Mouse (Mus musculus): ENCODE measurements around the gene Klk10. TPM values are rescaled to one million over a fixed set of nuclear protein-coding genes. Genes with fewer than 3 reads are reported as not detected.

Gene Klk10
- polyA plus RNA-seq, 1 experiment: 0.27 TPM

DNA sequence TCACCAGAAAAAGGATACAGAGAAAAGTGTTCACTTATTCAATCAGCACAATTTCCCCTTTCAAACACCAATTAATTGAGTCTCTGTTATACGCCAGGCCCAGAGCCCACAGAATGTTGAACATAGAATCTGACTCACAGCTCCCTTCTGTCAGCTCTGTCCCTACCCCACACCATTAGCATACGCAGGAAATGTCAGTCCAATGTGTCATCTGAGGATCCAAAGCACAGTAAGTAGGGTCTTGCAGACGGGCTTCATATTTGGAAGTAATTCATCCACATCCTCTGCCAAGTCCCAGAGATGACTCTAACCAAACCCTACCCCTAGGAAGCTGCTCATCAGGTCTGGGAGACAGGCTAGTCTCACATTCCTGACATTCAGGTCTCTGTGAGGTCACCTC is 7.3 kb downstream of the Klk10 start:
- Histone ChIP-seq H3K4me1 (ENCODE audit: control insufficient read depth, insufficient read depth, low read length) (no peaks in the 10 kb centered on the region), H3K4me3 (ENCODE audit: insufficient read depth, low read length) (no peak overlapping the region), H3K27ac (ENCODE audit: insufficient read depth, low read length) (no peak overlapping the region)
- TF ChIP-seq CTCF (IDR thresholded peaks at IDR 0.05; ENCODE audit: extremely low read depth, insufficient read depth, low read length): no peak
- TF ChIP-seq POLR2A (IDR thresholded peaks at IDR 0.05; ENCODE audit: extremely low read depth, insufficient read depth, low read length): no peak

DNA sequence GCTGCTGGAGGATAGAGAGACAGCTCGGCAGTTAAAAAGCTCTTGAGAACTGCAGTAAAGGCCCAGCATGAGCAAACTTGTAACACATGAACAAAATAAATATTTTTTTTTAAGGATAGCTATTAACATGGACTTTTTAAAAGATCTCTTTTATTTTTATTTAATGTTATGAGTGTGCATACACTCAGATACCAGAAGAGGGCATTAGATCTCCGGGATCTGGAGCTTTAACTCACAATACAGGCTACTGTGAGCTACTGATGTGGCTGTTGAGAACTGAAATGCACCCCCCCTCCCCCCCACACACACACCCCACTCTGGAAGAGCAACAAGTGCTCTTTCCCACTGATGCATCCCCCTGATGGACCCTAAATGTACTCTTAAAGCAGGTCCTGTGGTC is 8.5 kb downstream of the Klk10 start:
- H3K4me3 ChIP-seq (ENCODE audit: insufficient read depth, low read length): no peak overlapping the region
- H3K4me1 ChIP-seq (ENCODE audit: control insufficient read depth, insufficient read depth, low read length): no peaks in the 10 kb centered on the region
- H3K27ac ChIP-seq (ENCODE audit: insufficient read depth, low read length): no peak overlapping the region
- TF ChIP-seq CTCF (IDR thresholded peaks at IDR 0.05; ENCODE audit: extremely low read depth, insufficient read depth, low read length) (no peak), POLR2A (IDR thresholded peaks at IDR 0.05; ENCODE audit: extremely low read depth, insufficient read depth, low read length) (no peak)

DNA sequence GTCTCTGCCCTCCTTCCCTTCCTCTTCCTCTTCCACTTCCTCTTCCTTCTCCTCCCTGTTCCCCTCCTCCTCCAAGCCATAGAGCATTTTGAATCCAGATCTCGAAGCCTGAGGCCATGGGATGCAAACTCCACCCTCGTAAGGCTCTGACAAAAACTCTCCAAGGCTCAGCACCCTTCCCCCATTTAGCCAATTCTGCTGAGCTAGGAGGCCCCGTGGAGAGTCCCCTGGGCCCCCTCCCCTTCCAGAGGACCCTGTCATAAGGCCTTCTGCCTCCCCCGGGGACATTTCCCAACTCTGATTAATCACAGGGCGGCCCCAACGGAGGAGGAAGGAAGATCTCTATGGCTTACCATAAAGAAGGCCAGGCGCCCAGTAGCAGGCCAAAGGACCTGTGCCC is 10.8 kb downstream of the Klk10 start, which contains the start of gene Klk9:
Gene Klk9 (plus strand): TSS at position 301 of the 400 bp plus-strand sequence.
- H3K27ac ChIP-seq (ENCODE audit: insufficient read depth, low read length): no peak within 1 kb of the TSS
- no peaks in the 10 kb centered on the region for H3K4me1 ChIP-seq (ENCODE audit: control insufficient read depth, insufficient read depth, low read length)
- H3K4me3 ChIP-seq (ENCODE audit: insufficient read depth, low read length): no peak within 1 kb of the TSS
- TF ChIP-seq CTCF (IDR thresholded peaks at IDR 0.05; ENCODE audit: extremely low read depth, insufficient read depth, low read length): no peak
- TF ChIP-seq POLR2A (IDR thresholded peaks at IDR 0.05; ENCODE audit: extremely low read depth, insufficient read depth, low read length): no peak

DNA sequence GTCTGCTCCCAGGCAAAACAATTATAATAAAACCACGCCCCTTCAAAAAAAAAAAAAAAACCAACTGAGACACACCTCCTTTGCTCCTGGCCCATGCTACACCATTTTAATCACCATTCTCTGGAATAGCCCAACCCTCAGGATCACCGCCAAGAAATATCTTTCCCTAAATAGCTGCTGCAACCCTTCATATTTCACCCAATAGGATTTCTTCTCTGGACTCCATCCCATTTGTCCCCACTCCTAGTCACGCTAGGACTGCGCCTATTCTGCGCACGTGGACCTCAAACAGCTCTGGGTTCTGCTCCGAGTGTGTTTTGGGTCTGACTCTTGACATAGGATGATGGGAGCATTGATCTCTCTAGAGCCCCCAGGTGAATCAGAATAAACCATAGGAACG is 15.5 kb downstream of the Klk10 start:
- peak overlapping the region; percentile 54; the same call in 1 of the 2 replicates for H3K4me3 ChIP-seq (ENCODE audit: insufficient read depth, low read length)
- H3K4me1 ChIP-seq (ENCODE audit: control insufficient read depth, insufficient read depth, low read length): no peaks in the 10 kb centered on the region
- no peak overlapping the region for H3K27ac ChIP-seq (ENCODE audit: insufficient read depth, low read length)
- TF ChIP-seq POLR2A (IDR thresholded peaks at IDR 0.05; ENCODE audit: extremely low read depth, insufficient read depth, low read length) (no peak), CTCF (IDR thresholded peaks at IDR 0.05; ENCODE audit: extremely low read depth, insufficient read depth, low read length) (no peak)

DNA sequence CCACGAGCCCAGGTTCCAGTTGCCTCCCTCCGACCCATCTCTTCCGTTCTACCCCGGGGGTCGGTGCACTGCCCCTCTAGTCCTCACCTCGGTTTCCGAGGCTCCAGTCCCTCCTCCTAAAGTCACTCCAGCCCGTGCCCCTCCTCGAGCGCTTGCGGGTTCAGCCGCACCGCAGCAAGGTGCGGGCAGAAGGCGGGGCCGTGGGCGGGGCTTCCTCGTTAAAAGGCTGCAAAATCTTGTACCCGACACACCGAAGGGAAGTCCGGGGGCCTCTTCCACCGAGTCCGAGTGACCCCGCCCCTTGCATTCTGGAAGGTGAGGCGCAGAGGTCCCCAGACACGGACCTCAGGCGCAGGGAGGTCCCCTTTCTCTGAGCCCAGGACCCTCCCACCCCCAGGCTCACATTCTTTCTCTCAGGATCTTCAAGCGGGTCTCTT is 16.5 kb downstream of the Klk10 start, which contains the start of gene Klk8:
Gene Klk8 (plus strand): TSS at position 245 of the 437 bp plus-strand sequence.
- Histone ChIP-seq H3K27ac (ENCODE audit: insufficient read depth, low read length) (no peak within 1 kb of the TSS), H3K4me3 (ENCODE audit: insufficient read depth, low read length) (peak within 1 kb of the TSS; percentile 54), H3K4me1 (ENCODE audit: control insufficient read depth, insufficient read depth, low read length) (no peaks in the 10 kb centered on the region)
- TF ChIP-seq POLR2A (IDR thresholded peaks at IDR 0.05; ENCODE audit: extremely low read depth, insufficient read depth, low read length): no peak
- TF ChIP-seq CTCF (IDR thresholded peaks at IDR 0.05; ENCODE audit: extremely low read depth, insufficient read depth, low read length): no peak

DNA sequence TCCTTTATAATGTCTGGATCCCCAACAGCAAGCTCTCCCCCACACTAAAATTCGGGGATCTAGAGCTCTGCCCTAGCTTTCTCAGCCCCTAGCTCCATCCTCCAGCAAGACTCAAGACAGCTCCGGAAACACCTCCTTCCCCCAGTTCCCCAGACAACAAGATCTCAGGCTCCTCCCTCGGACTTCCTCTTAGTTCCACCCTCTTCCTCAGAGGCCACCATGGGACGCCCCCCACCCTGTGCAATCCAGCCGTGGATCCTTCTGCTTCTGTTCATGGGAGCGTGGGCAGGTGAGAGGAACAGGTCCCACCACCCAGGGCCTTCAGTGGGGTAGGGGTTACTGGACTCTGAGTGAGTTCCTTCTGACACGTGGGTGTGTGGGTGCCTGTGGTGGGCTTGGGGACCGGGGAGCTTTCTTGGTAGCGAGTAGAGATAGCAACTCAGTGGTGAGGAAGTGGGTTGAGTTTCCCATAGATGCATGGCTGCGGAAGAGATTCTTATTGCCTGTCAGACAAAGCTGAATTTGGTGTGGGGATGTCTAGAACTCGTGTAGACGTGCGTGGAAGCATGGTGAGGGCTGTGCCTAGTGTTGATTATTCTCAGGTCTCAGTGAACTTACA is 17.1 kb downstream of the Klk10 start:
- Histone ChIP-seq H3K4me1 (ENCODE audit: control insufficient read depth, insufficient read depth, low read length) (no peaks in the 10 kb centered on the region), H3K27ac (ENCODE audit: insufficient read depth, low read length) (no peak overlapping the region), H3K4me3 (ENCODE audit: insufficient read depth, low read length) (peak overlapping the region; percentile 54)
- TF ChIP-seq POLR2A (IDR thresholded peaks at IDR 0.05; ENCODE audit: extremely low read depth, insufficient read depth, low read length): no peak
- no peak for TF ChIP-seq CTCF (IDR thresholded peaks at IDR 0.05; ENCODE audit: extremely low read depth, insufficient read depth, low read length)

DNA sequence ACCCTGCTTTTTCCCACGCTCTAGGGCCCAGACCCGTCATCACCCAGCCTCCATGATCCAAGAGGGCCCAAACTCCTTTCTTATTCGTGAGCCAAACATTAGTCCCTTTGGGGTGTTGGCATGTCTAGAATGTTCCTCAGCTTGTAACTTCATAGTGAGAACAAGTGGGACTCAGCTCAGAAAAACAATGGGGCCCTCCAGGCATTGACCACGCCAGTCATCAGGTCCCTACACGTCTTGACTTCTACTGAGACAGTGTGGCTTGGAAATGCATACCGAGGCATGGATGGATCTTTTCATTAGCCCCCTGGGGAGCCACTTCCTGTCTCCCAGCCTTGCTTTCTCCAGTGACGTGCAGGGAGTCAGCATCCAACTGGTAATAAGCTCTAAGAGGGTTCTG is 19.0 kb downstream of the Klk10 start:
- Histone ChIP-seq H3K4me3 (ENCODE audit: insufficient read depth, low read length) (no peak overlapping the region), H3K27ac (ENCODE audit: insufficient read depth, low read length) (no peak overlapping the region), H3K4me1 (ENCODE audit: control insufficient read depth, insufficient read depth, low read length) (no peaks in the 10 kb centered on the region)
- TF ChIP-seq POLR2A (IDR thresholded peaks at IDR 0.05; ENCODE audit: extremely low read depth, insufficient read depth, low read length) (no peak), CTCF (IDR thresholded peaks at IDR 0.05; ENCODE audit: extremely low read depth, insufficient read depth, low read length) (no peak)

DNA sequence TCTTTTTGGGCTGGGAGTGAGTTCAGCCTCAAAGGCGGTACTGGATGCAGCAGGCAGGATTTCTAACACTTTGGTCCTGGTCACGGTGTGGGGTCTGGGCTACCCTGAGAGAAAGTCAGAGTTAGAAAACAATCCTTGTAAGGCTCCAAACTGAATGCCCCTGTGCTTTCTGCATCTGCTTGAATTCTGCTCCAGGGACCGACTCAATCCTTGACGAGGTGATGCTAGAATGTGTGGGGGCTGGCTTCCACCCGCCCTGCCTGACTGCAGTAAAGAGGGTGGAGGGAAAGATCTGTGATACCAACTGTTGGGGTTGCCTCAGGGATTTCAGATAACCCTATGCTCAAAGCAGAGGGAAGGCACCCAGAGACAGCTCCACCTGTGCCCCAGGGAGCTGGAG is 30.2 kb downstream of the Klk10 start, which contains the start of gene Klk7:
Gene Klk7 (plus strand): TSS at position 301 of the 400 bp plus-strand sequence.
- no peak for TF ChIP-seq CTCF (IDR thresholded peaks at IDR 0.05; ENCODE audit: extremely low read depth, insufficient read depth, low read length)
- no peak for TF ChIP-seq POLR2A (IDR thresholded peaks at IDR 0.05; ENCODE audit: extremely low read depth, insufficient read depth, low read length)
- H3K27ac ChIP-seq (ENCODE audit: insufficient read depth, low read length): no peak within 1 kb of the TSS
- no peak within 1 kb of the TSS for H3K4me3 ChIP-seq (ENCODE audit: insufficient read depth, low read length)
- H3K4me1 ChIP-seq (ENCODE audit: control insufficient read depth, insufficient read depth, low read length): no peaks in the 10 kb centered on the region

DNA sequence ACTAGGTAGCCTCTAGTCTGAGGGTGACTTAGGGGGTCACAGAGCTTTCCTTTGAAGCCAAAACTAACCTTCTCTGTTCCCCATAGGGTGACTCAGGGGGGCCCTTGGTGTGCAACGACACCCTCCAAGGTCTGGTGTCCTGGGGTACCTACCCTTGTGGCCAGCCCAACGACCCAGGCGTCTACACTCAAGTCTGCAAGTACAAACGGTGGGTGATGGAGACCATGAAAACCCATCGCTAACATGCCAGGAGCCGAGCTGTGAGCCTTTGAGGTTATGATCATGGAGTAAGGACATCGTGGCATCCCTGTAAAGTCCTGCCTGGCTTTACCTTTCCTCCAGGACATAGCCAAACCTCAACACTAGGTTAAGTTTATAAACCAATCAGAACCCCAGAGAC is 34.4 kb downstream of the Klk10 start:
- no peak overlapping the region for H3K4me3 ChIP-seq (ENCODE audit: insufficient read depth, low read length)
- H3K27ac ChIP-seq (ENCODE audit: insufficient read depth, low read length): no peak overlapping the region
- no peak for TF ChIP-seq POLR2A (IDR thresholded peaks at IDR 0.05; ENCODE audit: extremely low read depth, insufficient read depth, low read length)
- H3K4me1 ChIP-seq (ENCODE audit: control insufficient read depth, insufficient read depth, low read length): no peaks in the 10 kb centered on the region

DNA sequence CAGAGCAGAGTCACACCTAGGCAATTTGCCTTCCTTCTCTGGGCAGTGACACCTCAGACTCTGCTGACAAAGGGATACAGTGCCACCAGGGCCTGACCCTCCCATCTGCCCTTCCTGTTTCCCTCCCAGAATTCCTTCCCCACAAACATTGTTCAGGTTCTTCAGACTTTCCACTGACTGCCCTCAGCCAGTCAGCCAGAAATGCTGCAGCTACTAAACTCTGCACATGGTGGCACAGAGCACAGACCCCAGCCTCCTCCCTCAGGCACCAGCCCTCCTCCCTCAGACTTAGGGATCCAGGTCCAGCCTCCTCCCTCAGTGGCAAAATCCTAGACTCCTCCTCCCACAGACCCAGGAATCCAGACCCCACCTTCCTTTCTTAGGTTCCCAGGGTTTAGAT is 35.9 kb downstream of the Klk10 start:
- Histone ChIP-seq H3K27ac (ENCODE audit: insufficient read depth, low read length) (no peak overlapping the region), H3K4me3 (ENCODE audit: insufficient read depth, low read length) (no peak overlapping the region), H3K4me1 (ENCODE audit: control insufficient read depth, insufficient read depth, low read length) (no peaks in the 10 kb centered on the region)
- no peak for TF ChIP-seq POLR2A (IDR thresholded peaks at IDR 0.05; ENCODE audit: extremely low read depth, insufficient read depth, low read length)
- TF ChIP-seq CTCF (IDR thresholded peaks at IDR 0.05; ENCODE audit: extremely low read depth, insufficient read depth, low read length): no peak

Data from cortical plate, adult 2 months (tissue).